Comparison of ENCODE assay signal across 19 mouse cellular contexts in genomic region chr5:55355483-55355882, GRCm38 (mm10).
DNase-seq lines count a peak whose midpoint lies in the region; ATAC-seq lines count a peak whose summit lies in the region.
"Had no signal": no experiment of that assay in that cellular context is flagged by ENCODE, and none has a peak within 500 bp of the region (broad histone marks: within the 10 kb centered on the region; RNA-seq: fewer than 3 reads in every experiment).

No protein-coding gene starts in this region.

- WGBS in neural tube, embryonic 15.5 days: 18% methylated on average over 2 of the region's 2 CpGs

- H3K4me2 ChIP-seq in neural tube, embryonic 15.5 days: no peak overlapping the region
- H3K4me2 ChIP-seq: intestine, embryonic 15.5 days; neural tube, embryonic 13.5 days had no signal

- no peaks in the 10 kb centered on the region for H3K9me3 ChIP-seq in neural tube, embryonic 15.5 days (replicated peaks)
- H3K9me3 ChIP-seq: intestine, embryonic 15.5 days; midbrain, embryonic 10.5 days; neural tube, embryonic 13.5 days had no signal

- no peak overlapping the region for H3K4me3 ChIP-seq in neural tube, embryonic 15.5 days (replicated peaks)
- H3K4me3 ChIP-seq: intestine, embryonic 15.5 days; midbrain, embryonic 10.5 days; neural tube, embryonic 13.5 days had no signal

- H3K27me3 ChIP-seq in neural tube, embryonic 15.5 days (replicated peaks): no peaks in the 10 kb centered on the region
- H3K27me3 ChIP-seq: intestine, embryonic 15.5 days; neural tube, embryonic 13.5 days; Patski had no signal

- H3K27ac ChIP-seq in neural tube, embryonic 15.5 days (replicated peaks): no peak overlapping the region
- H3K27ac ChIP-seq: intestine, embryonic 15.5 days; midbrain, embryonic 10.5 days; neural tube, embryonic 13.5 days had no signal

- no peak overlapping the region for H3K9ac ChIP-seq in neural tube, embryonic 15.5 days (replicated peaks)
- H3K9ac ChIP-seq: intestine, embryonic 15.5 days; neural tube, embryonic 13.5 days had no signal

- H3K36me3 ChIP-seq in neural tube, embryonic 15.5 days: no peaks in the 10 kb centered on the region
- H3K36me3 ChIP-seq: intestine, embryonic 15.5 days; midbrain, embryonic 10.5 days; neural tube, embryonic 13.5 days had no signal

- no peak for ATAC-seq in neural tube, embryonic 15.5 days (ENCODE audit: low FRiP score)
- ATAC-seq: CD4-positive, CD25-positive, alpha-beta regulatory T cell, adult 4 months; intestine, embryonic 15.5 days; lung, postnatal 0 days; Patski had no signal

- no peaks in the 10 kb centered on the region for H3K4me1 ChIP-seq in neural tube, embryonic 15.5 days
- H3K4me1 ChIP-seq: intestine, embryonic 15.5 days; neural tube, embryonic 13.5 days had no signal

- peak; percentile 8 to 57 for DNase-seq in frontal cortex, adult 2 months (ENCODE audit: extremely low spot score in 1 of 2, low spot score in 1 of 2)
- DNase-seq in frontal cortex, postnatal 10 days (ENCODE audit: low spot score in 2 of 2): no peak
- peak; percentile 15 for DNase-seq in neural tube, embryonic 10.5 days (ENCODE audit: extremely low spot score, low spot score)
- peak; percentile 20 for DNase-seq in embryo, embryonic 11.5 days (ENCODE audit: low read depth, low spot score)
- DNase-seq in telencephalon, adult 2 months (ENCODE audit: low read depth, low spot score): peak; percentile 42
- no peak for DNase-seq in liver
- no peak for DNase-seq in urinary bladder, postnatal 25 days (ENCODE audit: low spot score)
- DNase-seq: cerebellum, postnatal 25 days; gastrocnemius, postnatal 25 days; heart, postnatal 14 days; kidney, postnatal 25 days; layer of hippocampus, postnatal 36 days had no signal

Comparison
In these comparisons a context has a peak if more than half of its experiments do, and no peak if none do; other contexts are left out.
1. DNase-seq: peak in frontal cortex, adult 2 months (2 of 2), neural tube, embryonic 10.5 days (single experiment), embryo, embryonic 11.5 days (single experiment) and telencephalon, adult 2 months (single experiment); none in frontal cortex, postnatal 10 days (0 of 2), liver (single experiment) and urinary bladder, postnatal 25 days (single experiment).